Mouse (Mus musculus) c-Kit-positive CD71-negative TER-119-negative erythroid progenitor cells, embryonic 14.5 days (primary cell): ENCODE data around the gene Nek4.

Experiments used
- DNase-seq: peaks from one replicate; pipeline ENCODE4 v3.0.0-alpha.2; 2013; ENCODE audit warnings: low read depth

The Nek4 gene

DNA sequence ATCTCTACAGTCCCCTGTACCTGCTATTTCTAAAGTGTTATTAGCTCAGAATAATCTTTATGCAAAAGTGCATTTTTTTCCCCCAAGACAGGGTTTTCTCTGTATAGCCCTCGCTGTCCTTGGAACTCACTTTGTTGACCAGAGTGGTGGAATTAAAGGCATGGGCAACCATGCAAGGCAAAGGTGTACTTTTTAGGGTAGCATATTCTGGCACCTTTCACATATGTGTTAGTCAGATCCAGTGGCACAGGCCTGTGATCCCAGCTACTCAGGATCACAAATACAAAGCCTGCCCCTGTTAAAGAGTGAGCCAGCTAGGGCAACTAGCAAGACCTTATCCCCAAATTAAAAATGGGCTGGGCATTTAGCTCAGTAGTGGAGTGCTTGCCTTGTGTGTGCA is 9.2 kb downstream of the Nek4 start:
- no peak for DNase-seq

DNA sequence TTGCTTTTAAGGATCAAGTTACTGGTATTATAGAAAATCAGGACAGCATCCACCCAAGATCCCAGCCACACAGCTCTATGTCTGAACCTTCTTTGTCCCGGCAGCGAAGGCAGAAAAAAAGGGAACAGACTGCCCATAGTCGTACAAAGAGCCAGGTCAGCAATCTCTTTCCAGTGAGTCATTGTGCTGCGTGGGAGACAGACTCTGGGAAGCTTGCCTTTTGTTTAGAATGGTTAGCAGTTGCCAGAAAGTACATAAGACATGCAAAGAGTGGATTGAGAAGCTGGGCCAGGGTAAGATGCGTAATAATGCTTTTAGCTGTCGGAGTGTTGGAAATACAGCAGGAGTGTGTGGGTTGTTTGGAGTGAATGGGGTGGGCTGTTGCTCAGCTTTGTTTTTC is 23.0 kb downstream of the Nek4 start:
- no peak for DNase-seq

DNA sequence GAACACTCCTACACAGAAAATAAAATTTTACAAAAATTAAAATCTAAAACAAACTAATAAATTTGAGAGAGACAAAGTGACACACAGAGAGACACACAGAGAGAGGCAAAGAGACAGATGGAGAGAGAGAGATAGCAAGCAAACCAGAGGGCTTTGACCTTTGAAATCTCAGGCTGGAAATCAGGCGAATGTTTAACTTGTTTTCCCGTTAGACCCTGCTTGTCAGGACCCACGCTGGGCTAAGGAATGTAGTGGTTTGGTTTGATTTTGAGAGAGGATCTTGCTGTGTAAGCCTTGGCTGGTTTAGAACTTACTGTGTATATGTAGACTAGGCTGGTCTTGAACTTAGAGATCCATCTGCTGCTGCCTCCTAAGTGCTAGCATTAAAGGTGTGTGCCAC is 25.0 kb downstream of the Nek4 start:
- no peak for DNase-seq

DNA sequence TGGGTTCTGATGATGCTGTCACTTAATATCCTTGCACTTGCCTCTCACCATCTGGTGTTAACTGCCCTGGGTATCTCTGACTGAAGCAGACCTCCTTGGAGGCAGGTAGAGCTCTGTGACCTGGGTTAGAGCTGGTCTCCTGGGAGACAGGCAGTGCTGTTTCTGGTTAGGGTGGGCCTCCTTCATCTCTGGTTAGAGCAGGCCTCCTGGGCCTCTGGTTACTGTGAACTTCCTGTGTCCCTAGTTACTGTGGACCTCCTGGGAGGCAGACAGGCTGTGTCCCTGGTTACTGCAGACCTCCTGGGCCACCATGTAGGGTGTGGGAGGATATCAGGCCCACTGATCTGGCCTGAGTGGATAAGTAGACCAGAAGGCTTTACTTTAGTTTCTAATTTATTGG is 45.2 kb downstream of the Nek4 start:
- no peak for DNase-seq

DNA sequence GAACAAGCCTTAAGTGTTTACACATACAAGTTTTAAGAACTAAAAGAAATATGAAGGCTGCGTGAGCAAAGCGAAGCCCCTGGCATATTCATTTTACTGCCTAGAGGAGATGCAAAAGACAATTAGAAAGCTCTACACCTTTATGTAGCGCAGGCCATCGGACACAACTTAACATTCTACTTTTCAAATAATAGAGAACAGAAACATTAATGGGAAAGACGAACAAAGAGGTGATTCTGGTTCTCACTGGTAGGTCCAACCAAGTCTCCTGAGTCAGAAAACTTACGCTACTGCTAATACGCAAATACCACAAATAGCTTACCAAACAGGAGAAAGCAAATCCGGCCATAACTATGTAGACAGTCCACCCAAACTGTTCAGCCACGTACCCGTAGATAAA is 49.2 kb downstream of the Nek4 start:
- DNase-seq = no peak

DNA sequence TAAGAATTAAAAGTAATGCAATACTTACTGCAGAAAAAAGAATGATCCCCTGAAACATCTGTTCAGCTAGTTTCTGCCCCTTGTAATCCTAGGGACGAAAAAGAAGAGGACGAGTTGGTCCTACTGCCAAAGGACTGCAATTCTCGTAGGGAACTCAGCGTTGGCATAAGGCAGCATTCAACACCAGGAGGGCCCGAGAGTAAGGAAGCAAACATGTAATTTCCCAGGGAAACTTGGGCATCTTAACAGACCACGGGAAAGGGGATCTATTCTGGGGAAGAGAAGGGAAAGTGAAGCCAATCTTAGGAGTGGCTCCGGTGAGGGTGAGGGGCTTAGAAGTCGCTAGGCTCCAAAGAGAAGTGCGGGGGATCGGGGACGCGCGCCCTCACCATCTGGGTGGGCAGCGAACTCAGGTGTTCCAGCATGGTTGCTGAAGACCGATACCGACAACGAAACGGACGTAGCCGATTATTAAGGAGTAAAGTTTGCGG is 49.7 kb downstream of the Nek4 start:
- no peak for DNase-seq

DNA sequence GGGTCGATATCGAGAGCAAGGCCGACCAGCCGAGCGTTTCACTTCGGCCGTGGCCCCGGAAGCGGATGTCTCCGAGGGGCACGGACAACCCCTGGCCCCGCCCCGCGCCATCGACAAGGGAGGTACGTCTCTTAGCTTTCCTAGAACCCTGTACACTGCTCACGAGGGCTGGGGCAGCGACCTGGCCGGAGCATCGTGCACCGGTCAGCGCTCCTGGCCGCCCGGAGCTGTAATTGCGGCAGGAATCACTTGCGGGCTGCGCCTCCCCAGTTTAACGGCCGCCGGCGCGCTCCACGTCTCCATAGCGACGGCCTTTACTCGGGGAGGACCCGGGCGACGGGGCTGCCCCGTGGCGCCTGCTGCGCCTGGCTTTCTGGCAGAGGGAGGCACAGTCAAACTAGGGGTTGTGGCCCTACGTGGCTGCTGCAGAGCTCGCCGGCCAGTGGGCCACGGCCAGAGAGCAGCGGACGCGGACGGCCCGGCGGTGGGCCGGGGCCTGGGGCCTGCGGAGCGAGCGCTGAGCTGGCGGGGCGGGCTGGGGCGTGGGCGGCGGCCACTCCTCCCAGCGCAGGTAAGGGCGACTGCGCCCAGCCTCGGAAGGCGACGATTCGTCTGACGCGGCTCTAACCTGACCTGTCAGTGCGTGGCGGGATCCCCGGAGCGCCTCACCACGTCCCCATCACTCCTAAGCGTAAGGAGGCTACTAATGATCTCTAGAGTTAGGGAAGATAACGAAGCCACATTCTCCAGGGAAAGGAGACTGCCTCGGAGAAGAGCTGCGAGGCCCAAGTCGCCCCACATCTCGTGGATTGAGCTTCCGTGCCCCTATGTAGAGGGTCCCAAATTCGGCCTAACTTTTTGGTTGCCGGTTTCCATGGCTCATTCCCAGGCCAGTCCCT is 50.4 kb downstream of the Nek4 start, which contains the start of the genes Glt8d1 and Spcs1:
Gene Glt8d1 (plus strand): TSS at position 94 of the 899 bp plus-strand sequence.
Gene Spcs1 (minus strand): TSS at position 366 of the 899 bp plus-strand sequence.
- no peak for DNase-seq

DNA sequence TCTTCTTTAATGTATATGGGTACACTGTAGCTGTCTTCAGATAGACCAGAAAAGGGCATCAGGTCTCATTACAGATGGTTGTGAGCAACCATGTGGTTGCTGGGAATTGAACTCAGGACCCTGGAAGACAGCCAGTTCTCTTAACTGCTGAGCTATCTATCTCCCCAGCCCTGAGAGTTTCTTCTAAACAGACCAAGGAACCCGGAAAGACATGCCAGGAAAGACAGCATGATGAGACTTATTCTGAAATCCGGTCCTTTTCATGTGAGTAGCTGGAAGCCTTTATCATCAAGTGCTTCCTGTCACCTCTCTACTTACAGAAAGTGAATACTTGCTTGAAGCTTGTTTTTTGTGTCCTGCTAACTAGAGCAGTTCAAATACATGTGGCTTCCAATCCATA is 53.4 kb downstream of the Nek4 start:
- no peak for DNase-seq

DNA sequence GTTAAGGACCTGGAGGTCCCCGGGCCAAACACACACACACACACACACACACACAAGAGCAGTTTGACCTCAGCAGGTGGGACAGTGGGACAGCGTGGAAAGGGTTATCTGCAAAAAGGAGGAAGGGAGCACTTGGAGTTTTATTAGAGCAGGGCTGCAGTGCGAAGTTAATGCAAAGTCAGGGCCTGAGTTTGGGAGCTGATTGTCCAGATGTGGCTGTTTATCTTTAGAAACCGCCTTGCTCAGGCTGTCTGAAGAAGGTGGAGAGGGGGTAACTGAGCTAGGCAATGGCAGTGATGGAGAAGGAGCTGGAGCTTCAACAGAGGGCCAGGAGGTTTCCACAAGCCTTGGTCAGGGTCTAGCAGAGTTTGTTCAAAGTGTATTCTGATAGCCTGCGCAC is 55.6 kb downstream of the Nek4 start:
- no peak for DNase-seq

DNA sequence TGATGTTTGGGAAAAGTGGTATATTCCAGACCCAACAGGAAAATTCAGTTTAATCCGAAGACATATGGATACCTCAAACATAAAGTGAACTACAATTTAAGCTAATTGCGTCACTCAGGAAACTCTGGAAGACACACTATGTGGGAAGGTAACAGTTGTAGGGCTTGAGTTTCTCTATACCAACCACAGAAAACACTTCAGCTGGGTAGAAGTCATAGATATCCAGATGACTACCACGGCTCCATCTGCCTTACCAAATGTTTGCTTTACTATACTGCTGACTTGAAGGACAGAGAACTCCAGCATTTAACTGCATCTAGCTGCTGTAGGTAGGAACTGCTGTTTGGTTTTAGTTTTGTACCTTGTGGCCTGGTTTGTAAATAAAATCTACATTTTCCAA is 60.4 kb downstream of the Nek4 start:
- no peak for DNase-seq

DNA sequence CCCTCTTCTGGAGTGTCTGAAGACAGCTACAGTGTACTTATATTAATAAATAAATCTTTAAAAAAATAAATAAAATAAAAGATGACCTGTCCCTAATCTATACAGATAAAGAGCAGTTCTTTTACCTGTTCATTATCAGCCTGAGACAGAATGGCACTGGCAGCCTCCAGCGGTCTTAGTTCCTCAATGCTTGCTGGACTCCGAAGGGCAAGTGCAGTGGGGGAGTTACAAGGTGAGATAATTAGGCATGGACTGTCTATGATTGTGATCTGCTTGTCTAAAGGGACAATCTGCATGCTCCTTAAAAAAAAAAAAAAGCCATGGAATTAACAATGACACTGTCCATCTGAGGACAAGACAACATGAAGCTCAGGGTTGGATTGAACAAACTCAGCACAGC is 62.8 kb downstream of the Nek4 start:
- DNase-seq = no peak

DNA sequence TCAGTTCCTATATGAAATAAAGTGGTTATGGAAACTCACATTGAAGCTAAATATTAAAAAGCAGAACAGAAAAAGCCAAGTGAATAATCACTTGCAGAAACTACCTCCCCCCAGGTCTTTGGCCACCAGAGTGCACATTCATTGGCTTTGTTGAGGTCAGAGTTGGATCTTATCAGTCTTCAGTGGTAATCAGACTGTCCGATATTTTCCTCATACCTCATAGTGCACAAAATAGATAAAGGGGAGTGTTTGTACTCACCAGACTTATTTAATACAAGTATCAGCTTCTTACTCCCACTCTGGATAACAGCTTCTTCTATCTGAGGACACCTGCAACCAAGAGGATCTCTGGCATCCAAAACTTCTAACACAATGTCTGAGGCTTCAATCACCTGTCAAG is 64.9 kb downstream of the Nek4 start:
- no peak for DNase-seq

DNA sequence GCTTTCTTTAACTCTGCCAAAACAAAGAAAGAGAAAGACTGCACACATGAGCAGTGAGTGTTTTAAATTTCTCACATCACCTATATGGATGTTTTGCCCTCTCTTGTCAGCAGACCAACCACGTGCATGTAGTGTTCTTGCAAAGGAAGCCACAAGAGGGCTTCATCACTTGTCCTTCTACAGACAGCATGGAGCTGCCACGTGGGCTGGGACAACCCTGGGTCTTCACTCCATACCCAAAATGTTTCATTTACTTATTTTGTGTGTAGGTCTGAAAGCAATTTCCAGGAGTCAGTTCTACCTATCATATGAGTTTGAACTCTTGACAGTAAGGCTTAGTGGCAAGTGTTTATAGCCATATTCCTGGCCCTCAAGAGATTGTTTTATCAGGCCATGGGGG is 66.7 kb downstream of the Nek4 start:
- DNase-seq = no peak

DNA sequence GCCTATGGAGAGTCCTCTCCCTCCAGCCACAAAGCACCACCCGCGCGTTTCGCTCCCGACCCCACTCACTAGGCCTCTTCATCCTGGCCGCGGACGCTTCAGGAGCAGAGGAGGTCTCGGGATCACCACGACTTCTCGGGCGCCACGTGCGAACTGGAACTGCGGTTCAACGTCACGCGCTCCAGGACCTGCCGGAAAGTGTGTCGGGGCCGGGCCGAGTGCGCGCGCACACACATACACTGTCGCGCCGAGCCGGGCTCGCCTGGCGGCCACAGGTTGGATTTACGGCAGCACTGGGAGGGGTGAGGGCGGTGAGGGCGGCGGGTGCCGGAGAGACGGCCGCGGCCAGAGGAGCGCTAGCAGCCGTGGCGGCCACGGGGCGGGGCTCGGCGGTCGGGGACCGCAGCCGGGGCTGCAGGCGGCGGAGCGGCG is 67.7 kb downstream of the Nek4 start, which contains the start of the genes Pbrm1 and Gnl3:
Gene Pbrm1 (plus strand): TSS at position 279 of the 432 bp plus-strand sequence.
Gene Gnl3 (minus strand): TSS at position 293 of the 432 bp plus-strand sequence.
- peak; percentile 86 for DNase-seq

DNA sequence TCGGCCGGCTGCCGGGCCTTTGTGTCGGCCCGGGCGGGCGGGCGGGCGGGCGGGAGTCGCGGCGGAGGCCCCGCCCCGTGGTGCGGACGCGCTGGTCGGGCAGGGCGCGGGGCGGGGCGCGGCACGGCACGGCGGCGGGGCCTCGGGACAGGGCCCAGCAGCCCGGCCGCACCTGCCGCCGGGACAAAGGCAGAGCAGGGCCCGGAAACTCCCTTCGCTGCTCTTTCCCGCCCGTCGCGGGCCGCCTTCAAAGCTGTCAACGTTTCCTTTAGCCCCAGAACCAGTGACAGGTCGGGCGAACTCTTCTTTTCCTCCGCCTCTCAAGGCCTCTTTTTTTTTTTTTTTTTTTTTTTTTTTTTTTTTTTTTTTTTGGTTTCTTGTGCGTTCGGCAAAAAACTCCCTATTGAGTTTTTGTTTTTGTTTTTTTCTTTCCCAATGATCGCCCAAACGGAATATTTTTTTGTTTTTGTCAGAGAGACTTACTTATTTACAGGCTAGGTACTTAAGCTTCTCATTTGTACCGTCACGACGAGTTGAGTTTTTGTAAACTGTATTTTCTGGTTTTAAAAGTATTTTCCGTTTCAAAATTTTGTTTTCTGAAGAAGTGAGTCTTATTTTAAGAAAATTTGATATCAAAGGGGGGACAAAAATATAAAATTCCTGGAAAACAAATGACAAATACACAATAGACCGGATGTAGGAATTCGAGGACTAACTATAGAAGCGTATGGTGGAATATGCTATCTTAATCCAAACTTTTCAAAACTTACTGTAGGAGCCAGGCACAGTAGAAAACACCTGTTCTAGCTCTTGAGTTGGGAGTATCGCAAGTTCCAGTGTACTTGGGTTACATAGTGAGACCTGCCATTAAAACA is 68.4 kb downstream of the Nek4 start:
- DNase-seq = peak; percentile 60

DNA sequence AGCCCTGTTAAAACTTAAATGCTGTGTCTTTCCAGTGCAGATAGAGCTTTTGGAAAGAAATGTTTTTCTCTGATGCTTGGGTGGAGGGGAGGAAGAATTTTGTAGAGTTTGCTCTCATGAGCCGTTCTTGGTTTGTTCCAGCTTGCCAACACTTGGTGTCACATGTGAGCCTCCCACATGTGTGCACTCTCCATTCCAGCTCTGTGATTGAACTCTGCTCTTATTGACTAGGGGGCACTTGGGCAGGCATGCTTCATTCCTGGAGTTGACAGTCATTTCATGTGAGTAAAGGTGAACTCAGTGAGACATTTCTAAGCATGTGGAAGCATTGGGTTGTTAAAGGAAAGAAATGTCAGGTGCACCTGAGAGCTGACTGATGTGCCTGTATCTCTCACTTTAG is 71.4 kb downstream of the Nek4 start:
- DNase-seq = no peak

DNA sequence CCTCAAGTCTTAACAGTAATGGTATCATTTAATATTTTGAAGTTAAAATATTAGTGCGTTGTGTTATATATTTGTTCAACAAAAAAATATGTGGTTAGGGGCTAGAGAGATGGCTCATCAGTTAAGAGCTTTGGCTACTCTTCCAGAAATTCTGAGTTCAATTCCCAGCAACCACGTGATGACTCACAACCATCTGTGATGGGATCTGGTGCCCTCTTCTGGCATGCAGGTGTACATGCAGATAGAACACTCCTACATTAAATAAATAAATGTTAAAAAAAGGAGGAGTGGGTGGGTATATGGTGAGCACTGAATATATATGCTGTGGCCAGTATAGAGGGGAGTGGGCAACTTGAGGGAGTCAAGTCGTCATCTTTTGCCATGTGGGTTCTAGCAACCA is 74.6 kb downstream of the Nek4 start:
- DNase-seq = no peak
